ENCODE assay signal across 26 mouse cellular contexts in the genomic region with DNA sequence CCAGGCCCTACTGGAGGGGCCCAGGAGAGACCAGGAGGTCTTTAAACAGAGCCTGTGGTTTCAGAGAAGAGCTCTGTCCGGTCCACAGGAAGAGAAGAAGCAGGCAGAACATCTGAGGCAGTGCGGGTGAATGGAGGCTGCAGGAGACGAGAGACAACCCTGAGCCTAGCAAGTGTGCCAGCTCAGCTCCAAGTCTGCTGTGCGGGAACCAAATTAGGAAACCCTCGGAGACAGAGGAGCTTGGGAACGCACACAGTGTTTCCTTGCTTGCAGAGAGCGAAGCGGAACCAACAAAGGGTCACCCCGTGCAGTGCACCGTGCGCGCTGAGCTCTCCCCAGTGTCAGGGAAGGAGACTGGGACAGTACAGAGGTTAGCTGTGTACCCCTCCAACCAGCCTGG. TPM values are rescaled to one million over a fixed set of nuclear protein-coding genes. Genes with fewer than 3 reads are reported as not detected.
DNase-seq lines count a peak whose midpoint lies in the region; ATAC-seq and TF ChIP-seq lines count a peak whose summit lies in the region.
"Had no signal": no experiment of that assay in that cellular context is flagged by ENCODE, and none has a peak within 500 bp of the region (broad histone marks: within the 10 kb centered on the region; RNA-seq: fewer than 3 reads in every experiment).

No protein-coding gene starts in this region.

- H3K9ac ChIP-seq in intestine, embryonic 15.5 days, result no peak overlapping the region
- H3K9ac ChIP-seq in intestine, embryonic 16.5 days (ENCODE audit: low read depth, low read length), result no peak overlapping the region
- H3K9ac ChIP-seq: hindbrain, embryonic 15.5 days; kidney, embryonic 15.5 days; limb, embryonic 15.5 days; liver, embryonic 13.5 days; midbrain, embryonic 13.5 days; neural tube, embryonic 13.5 days had no signal

- H3K36me3 ChIP-seq in intestine, embryonic 15.5 days, result no peaks in the 10 kb centered on the region
- peaks cover 4% of the 10 kb centered on the region for H3K36me3 ChIP-seq in intestine, embryonic 16.5 days (ENCODE audit: control insufficient read depth, insufficient read depth, low read length)
- peaks cover 64% of the 10 kb centered on the region for H3K36me3 ChIP-seq in small intestine, adult 2 months (ENCODE audit: control insufficient read depth, insufficient read depth, low read length)
- H3K36me3 ChIP-seq: hindbrain, embryonic 15.5 days; kidney, embryonic 15.5 days; limb, embryonic 15.5 days; midbrain, embryonic 13.5 days; neural tube, embryonic 13.5 days had no signal

- TF ChIP-seq CTCF in small intestine, adult 2 months (IDR thresholded peaks at IDR 0.05; ENCODE audit: extremely low read depth, insufficient read length, insufficient replicate concordance, low read depth, low read length), result no peak

- H3K27me3 ChIP-seq in intestine, embryonic 15.5 days (replicated peaks), result no peaks in the 10 kb centered on the region
- H3K27me3 ChIP-seq in intestine, embryonic 16.5 days (replicated peaks; ENCODE audit: control insufficient read depth, insufficient read depth, low read length), result no peaks in the 10 kb centered on the region
- no peaks in the 10 kb centered on the region for H3K27me3 ChIP-seq in small intestine, adult 2 months (ENCODE audit: control insufficient read depth, insufficient read depth, low read length)
- H3K27me3 ChIP-seq: hindbrain, embryonic 15.5 days; kidney, embryonic 15.5 days; limb, embryonic 15.5 days; liver, embryonic 13.5 days; midbrain, embryonic 13.5 days; neural tube, embryonic 13.5 days; Patski had no signal

- no peak for TF ChIP-seq POLR2A in small intestine, adult 2 months (IDR thresholded peaks at IDR 0.05; ENCODE audit: low read depth, low read length)

- no peak for DNase-seq in frontal cortex, postnatal 36 days (ENCODE audit: low spot score in 2 of 2)
- DNase-seq in brain, adult 2 months (ENCODE audit: low read depth, low spot score), result peak; percentile 76
- no peak for DNase-seq in heart, postnatal 10 days
- DNase-seq: adrenal gland, postnatal 10 days; cerebellum, adult 11 months; cerebellum, postnatal 36 days; left cerebral cortex, postnatal 4 days; liver, embryonic 13.5 days; lung, adult 2 months; lung, postnatal 10 days; right cerebral cortex, postnatal 14 days; spleen, adult 18-20 months; thymus, postnatal 4 days had no signal

- no peak overlapping the region for H3K4me2 ChIP-seq in intestine, embryonic 15.5 days (replicated peaks)
- no peak overlapping the region for H3K4me2 ChIP-seq in intestine, embryonic 16.5 days (ENCODE audit: low read depth, low read length)
- H3K4me2 ChIP-seq: hindbrain, embryonic 15.5 days; kidney, embryonic 15.5 days; limb, embryonic 15.5 days; liver, embryonic 13.5 days; midbrain, embryonic 13.5 days; neural tube, embryonic 13.5 days had no signal

- peak; percentile 45 for ATAC-seq in frontal cortex, adult (ENCODE audit: low TSS enrichment)
- ATAC-seq in intestine, embryonic 15.5 days, result no peak
- ATAC-seq in intestine, embryonic 16.5 days, result no peak
- ATAC-seq: midbrain, embryonic 13.5 days; Patski had no signal

- 81% methylated on average over 12 of the region's 12 CpGs for WGBS in intestine, embryonic 15.5 days
- WGBS in intestine, embryonic 16.5 days, result 83% methylated on average over 12 of the region's 12 CpGs
- 90% methylated on average over 12 of the region's 12 CpGs for WGBS in small intestine, adult 2 months

- intact Hi-C loops in heart, postnatal 10 days (cut with DNase I), result no loop called here

- H3K27ac ChIP-seq in intestine, embryonic 15.5 days, result 0 out of 2 replicates have a peak overlapping the region, but pooled peaks have one; percentile 22
- H3K27ac ChIP-seq in intestine, embryonic 16.5 days (ENCODE audit: low read length), result no peak overlapping the region
- H3K27ac ChIP-seq in small intestine, adult 2 months (ENCODE audit: insufficient read depth, low read depth, low read length), result peak overlapping the region; percentile 36
- H3K27ac ChIP-seq: hindbrain, embryonic 15.5 days; kidney, embryonic 15.5 days; layer of hippocampus, adult 2 months; limb, embryonic 15.5 days; liver, embryonic 13.5 days; macrophage; midbrain, embryonic 13.5 days; neural tube, embryonic 13.5 days had no signal

- H3K9me3 ChIP-seq in intestine, embryonic 15.5 days, result no peaks in the 10 kb centered on the region
- peaks cover 3% of the 10 kb centered on the region; the same call in 1 of the 2 replicates for H3K9me3 ChIP-seq in intestine, embryonic 16.5 days (ENCODE audit: control insufficient read depth, low read length)
- H3K9me3 ChIP-seq: hindbrain, embryonic 15.5 days; kidney, embryonic 15.5 days; limb, embryonic 15.5 days; midbrain, embryonic 13.5 days; neural tube, embryonic 13.5 days had no signal

- no peak overlapping the region for H3K4me3 ChIP-seq in intestine, embryonic 15.5 days (replicated peaks)
- H3K4me3 ChIP-seq in intestine, embryonic 16.5 days (ENCODE audit: low read length), result no peak overlapping the region
- no peak overlapping the region for H3K4me3 ChIP-seq in small intestine, adult 2 months (ENCODE audit: low read depth, low read length)
- H3K4me3 ChIP-seq: erythroblast, embryonic 14.5 days; hindbrain, embryonic 15.5 days; kidney, embryonic 15.5 days; layer of hippocampus, adult 2 months; limb, embryonic 15.5 days; liver, embryonic 13.5 days; midbrain, embryonic 13.5 days; neural tube, embryonic 13.5 days had no signal

- no peaks in the 10 kb centered on the region for H3K4me1 ChIP-seq in intestine, embryonic 15.5 days (replicated peaks)
- peaks cover 6% of the 10 kb centered on the region for H3K4me1 ChIP-seq in intestine, embryonic 16.5 days (ENCODE audit: control insufficient read depth, insufficient read depth, low read length)
- H3K4me1 ChIP-seq in small intestine, adult 2 months (ENCODE audit: control insufficient read depth, insufficient read depth, insufficient read length, low read length), result peaks cover 6% of the 10 kb centered on the region; the same call in 1 of the 2 replicates

RNA-seq across cellular contexts. Expression of a gene that starts 54.2 kb away (rescaled TPM):
- polyA plus RNA-seq in intestine, embryonic 15.5 days (2015; fragmentation: Nextera tagmentation; extraction: Ambion mirVana), result 22.0 and 24.7 TPM in 2 replicates
- polyA plus RNA-seq in intestine, embryonic 16.5 days (2015; fragmentation: Nextera tagmentation; extraction: Ambion mirVana), result 21.7 and 27.1 TPM in 2 replicates
- 195 and 289 TPM in 2 replicates for polyA plus RNA-seq in small intestine, adult 2 months (2012; rRNA removed)
- total RNA-seq in heart, postnatal 10 days (2021), result 1 to 10 TPM; 4.9 to 5.4 TPM
